Mouse (Mus musculus): ENCODE measurements around the gene Tmtc2. TPM values are rescaled to one million over a fixed set of nuclear protein-coding genes. Genes with fewer than 3 reads are reported as not detected.

Gene Tmtc2
- total and polyA plus RNA-seq, 2 experiments from 2014 or later: 1.5 to 4.5 TPM

GRCm38 (mm10) chr10:105368242-105368641, 206.0 kb downstream of the Tmtc2 start:
- 57% methylated on average over 8 of the region's 8 CpGs for WGBS
- H3K36me3 ChIP-seq (replicated peaks; ENCODE audit: control insufficient read depth, insufficient read depth, low read length): no peaks in the 10 kb centered on the region
- no peak overlapping the region for H3K4me2 ChIP-seq (ENCODE audit: low read depth, low read length)
- H3K4me1 ChIP-seq (ENCODE audit: control insufficient read depth, insufficient read depth): no peaks in the 10 kb centered on the region
- H3K9me3 ChIP-seq (replicated peaks; ENCODE audit: control insufficient read depth, low read length): peaks cover 5% of the 10 kb centered on the region; the same call in 1 of the 2 replicates
- TF ChIP-seq EP300 (IDR thresholded peaks at IDR 0.05; ENCODE audit: low read depth) (no peak), CTCF (IDR thresholded peaks at IDR 0.05; ENCODE audit: low read depth) (no peak)
- H3K27me3 ChIP-seq (ENCODE audit: control insufficient read depth, insufficient read depth, low read length): no peaks in the 10 kb centered on the region
- no peak overlapping the region for H3K4me3 ChIP-seq (ENCODE audit: low read depth, low read length)
- H3K27ac ChIP-seq (ENCODE audit: low read depth): no peak overlapping the region
- DNase-seq (ENCODE audit: low spot score): no peak
- no peak for ATAC-seq (ENCODE audit: insufficient read depth, low read depth)
- H3K9ac ChIP-seq (replicated peaks; ENCODE audit: low read depth, low read length): no peak overlapping the region

- no peak overlapping the region for H3K9ac ChIP-seq (replicated peaks; ENCODE audit: low read depth, low read length)
- TF ChIP-seq EP300 (IDR thresholded peaks at IDR 0.05; ENCODE audit: low read depth) (no peak), CTCF (IDR thresholded peaks at IDR 0.05; ENCODE audit: low read depth) (no peak)
- H3K27me3 ChIP-seq (ENCODE audit: control insufficient read depth, insufficient read depth, low read length): no peaks in the 10 kb centered on the region
- no peak overlapping the region for H3K27ac ChIP-seq (ENCODE audit: low read depth)
- 77% methylated on average over 3 of the region's 3 CpGs for WGBS
- ATAC-seq (ENCODE audit: insufficient read depth, low read depth): no peak
- no peaks in the 10 kb centered on the region for H3K4me1 ChIP-seq (ENCODE audit: control insufficient read depth, insufficient read depth)
- H3K4me3 ChIP-seq (ENCODE audit: low read depth, low read length): no peak overlapping the region
- H3K9me3 ChIP-seq (replicated peaks; ENCODE audit: control insufficient read depth, low read length): no peaks in the 10 kb centered on the region
- no peaks in the 10 kb centered on the region for H3K36me3 ChIP-seq (replicated peaks; ENCODE audit: control insufficient read depth, insufficient read depth, low read length)
- no peak for DNase-seq (ENCODE audit: low spot score)
- H3K4me2 ChIP-seq (ENCODE audit: low read depth, low read length): no peak overlapping the region
These were observed 209.8 kb downstream of the Tmtc2 start for GRCm38 (mm10) chr10:105364480-105364879.

DNA sequence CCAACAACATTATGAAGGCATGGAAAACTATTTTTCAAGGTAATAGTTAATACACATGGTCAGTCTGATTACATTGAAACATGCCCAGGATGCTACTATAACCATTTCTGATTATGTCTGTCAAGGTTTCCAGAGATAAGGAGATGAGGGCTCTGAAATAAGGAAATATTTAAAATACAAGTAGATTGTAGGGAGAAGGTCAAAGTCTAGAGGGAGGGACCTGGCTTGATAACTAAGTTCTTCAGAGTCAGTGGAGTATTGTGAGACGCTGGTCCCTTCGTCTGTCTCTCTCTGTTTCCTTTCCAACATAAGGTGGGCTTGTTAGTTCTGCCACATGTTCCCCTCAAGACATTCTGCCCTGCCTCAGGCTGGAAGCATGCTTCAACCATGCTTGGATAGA, 223.9 kb downstream of the Tmtc2 start:
- ATAC-seq (ENCODE audit: insufficient read depth, low read depth) (no peak), DNase-seq (ENCODE audit: low spot score) (no peak)
- H3K4me1 ChIP-seq (ENCODE audit: control insufficient read depth, insufficient read depth): no peaks in the 10 kb centered on the region
- H3K27ac ChIP-seq (ENCODE audit: low read depth): no peak overlapping the region
- H3K9ac ChIP-seq (replicated peaks; ENCODE audit: low read depth, low read length): no peak overlapping the region
- H3K4me3 ChIP-seq (ENCODE audit: low read depth, low read length): no peak overlapping the region
- no peaks in the 10 kb centered on the region for H3K36me3 ChIP-seq (replicated peaks; ENCODE audit: control insufficient read depth, insufficient read depth, low read length)
- no peaks in the 10 kb centered on the region for H3K27me3 ChIP-seq (ENCODE audit: control insufficient read depth, insufficient read depth, low read length)
- H3K4me2 ChIP-seq (ENCODE audit: low read depth, low read length): no peak overlapping the region
- no peaks in the 10 kb centered on the region for H3K9me3 ChIP-seq (replicated peaks; ENCODE audit: control insufficient read depth, low read length)
- 63% methylated on average over 2 of the region's 2 CpGs for WGBS
- TF ChIP-seq CTCF (IDR thresholded peaks at IDR 0.05; ENCODE audit: low read depth) (no peak), EP300 (IDR thresholded peaks at IDR 0.05; ENCODE audit: low read depth) (no peak)

DNA sequence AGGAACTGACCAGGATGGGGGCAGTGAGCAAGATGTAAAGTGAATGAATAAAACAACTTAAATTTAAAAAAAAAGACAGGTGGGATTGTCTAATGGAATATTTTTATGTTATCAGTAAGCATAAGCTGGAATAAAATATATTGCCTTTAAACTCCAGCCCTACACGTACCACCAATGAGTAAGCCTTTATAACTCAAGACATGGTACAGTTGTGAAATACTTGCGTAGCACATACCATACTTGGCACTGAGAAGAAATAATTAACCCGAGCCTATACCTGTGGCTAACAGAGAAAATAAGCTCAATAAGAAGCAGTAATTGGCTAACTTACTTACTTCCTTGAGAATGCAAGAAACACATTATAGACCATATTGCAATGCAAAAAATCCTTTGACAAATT, 228.3 kb downstream of the Tmtc2 start:
- no peak overlapping the region for H3K9ac ChIP-seq (replicated peaks; ENCODE audit: low read depth, low read length)
- no peak overlapping the region for H3K4me3 ChIP-seq (ENCODE audit: low read depth, low read length)
- H3K27ac ChIP-seq (ENCODE audit: low read depth): no peak overlapping the region
- 91% methylated on average over 3 of the region's 3 CpGs for WGBS
- ATAC-seq (ENCODE audit: insufficient read depth, low read depth): no peak
- H3K36me3 ChIP-seq (replicated peaks; ENCODE audit: control insufficient read depth, insufficient read depth, low read length): no peaks in the 10 kb centered on the region
- TF ChIP-seq EP300 (IDR thresholded peaks at IDR 0.05; ENCODE audit: low read depth) (no peak), CTCF (IDR thresholded peaks at IDR 0.05; ENCODE audit: low read depth) (no peak)
- no peak overlapping the region for H3K4me2 ChIP-seq (ENCODE audit: low read depth, low read length)
- no peak for DNase-seq (ENCODE audit: low spot score)
- no peaks in the 10 kb centered on the region for H3K27me3 ChIP-seq (ENCODE audit: control insufficient read depth, insufficient read depth, low read length)
- H3K9me3 ChIP-seq (replicated peaks; ENCODE audit: control insufficient read depth, low read length): no peaks in the 10 kb centered on the region
- no peaks in the 10 kb centered on the region for H3K4me1 ChIP-seq (ENCODE audit: control insufficient read depth, insufficient read depth)

GRCm38 (mm10) chr10:105332856-105333255, 241.4 kb downstream of the Tmtc2 start:
- no peak overlapping the region for H3K9ac ChIP-seq (replicated peaks; ENCODE audit: low read depth, low read length)
- H3K9me3 ChIP-seq (replicated peaks; ENCODE audit: control insufficient read depth, low read length): no peaks in the 10 kb centered on the region
- no peak for DNase-seq (ENCODE audit: low spot score)
- no peak overlapping the region for H3K4me3 ChIP-seq (ENCODE audit: low read depth, low read length)
- no peaks in the 10 kb centered on the region for H3K36me3 ChIP-seq (replicated peaks; ENCODE audit: control insufficient read depth, insufficient read depth, low read length)
- no peak overlapping the region for H3K4me2 ChIP-seq (ENCODE audit: low read depth, low read length)
- no peaks in the 10 kb centered on the region for H3K4me1 ChIP-seq (ENCODE audit: control insufficient read depth, insufficient read depth)
- no peaks in the 10 kb centered on the region for H3K27me3 ChIP-seq (ENCODE audit: control insufficient read depth, insufficient read depth, low read length)
- TF ChIP-seq CTCF (IDR thresholded peaks at IDR 0.05; ENCODE audit: low read depth) (no peak), EP300 (IDR thresholded peaks at IDR 0.05; ENCODE audit: low read depth) (no peak)
- ATAC-seq (ENCODE audit: insufficient read depth, low read depth): no peak
- no peak overlapping the region for H3K27ac ChIP-seq (ENCODE audit: low read depth)
- WGBS: 79% methylated on average over 2 of the region's 2 CpGs

DNA sequence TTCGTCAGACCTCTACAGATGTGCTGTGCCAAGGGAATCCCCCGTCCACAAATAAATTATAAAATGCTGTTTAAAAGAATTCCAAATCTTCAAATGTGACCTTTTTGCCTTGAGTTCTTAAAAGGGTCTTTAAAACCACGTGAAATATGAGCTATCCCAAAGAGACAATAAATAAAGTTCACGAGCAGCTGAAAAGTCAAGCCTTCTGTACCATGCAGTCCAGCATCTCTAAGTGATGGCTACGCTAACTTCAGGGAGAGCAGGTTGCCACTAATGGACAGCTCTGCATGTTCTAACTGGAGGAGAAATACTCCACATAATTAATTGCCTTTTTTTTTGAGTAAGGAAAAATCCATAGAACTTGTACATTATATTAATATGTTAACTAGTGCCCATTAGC, 243.9 kb downstream of the Tmtc2 start:
- Histone ChIP-seq H3K4me2 (ENCODE audit: low read depth, low read length) (no peak overlapping the region), H3K4me3 (ENCODE audit: low read depth, low read length) (no peak overlapping the region), H3K9me3 (replicated peaks; ENCODE audit: control insufficient read depth, low read length) (no peaks in the 10 kb centered on the region), H3K4me1 (ENCODE audit: control insufficient read depth, insufficient read depth) (no peaks in the 10 kb centered on the region), H3K9ac (replicated peaks; ENCODE audit: low read depth, low read length) (no peak overlapping the region), H3K27ac (ENCODE audit: low read depth) (no peak overlapping the region), H3K27me3 (ENCODE audit: control insufficient read depth, insufficient read depth, low read length) (no peaks in the 10 kb centered on the region), H3K36me3 (replicated peaks; ENCODE audit: control insufficient read depth, insufficient read depth, low read length) (no peaks in the 10 kb centered on the region)
- 84% methylated on average over 5 of the region's 5 CpGs for WGBS
- no peak for DNase-seq (ENCODE audit: low spot score)
- ATAC-seq (ENCODE audit: insufficient read depth, low read depth): no peak
- TF ChIP-seq EP300 (IDR thresholded peaks at IDR 0.05; ENCODE audit: low read depth): no peak
- no peak for TF ChIP-seq CTCF (IDR thresholded peaks at IDR 0.05; ENCODE audit: low read depth)
